Mouse (Mus musculus) neutrophil, adult 59 days (primary cell): ENCODE measurements around the gene Tecpr1. TPM values are rescaled to one million over a fixed set of nuclear protein-coding genes. Genes with fewer than 3 reads are reported as not detected.

ENCODE experiments used
- total RNA-seq, 2 experiments: library from RNA; stranded (reverse); gene quantifications; 1 replicate in 1 of 2; 2 replicates in 1 of 2; pipeline ENCODE4 v1.2.4; 2023

The Tecpr1 gene
- 10 to 100 TPM; 35.8 to 36.8 TPM for total RNA-seq

DNA sequence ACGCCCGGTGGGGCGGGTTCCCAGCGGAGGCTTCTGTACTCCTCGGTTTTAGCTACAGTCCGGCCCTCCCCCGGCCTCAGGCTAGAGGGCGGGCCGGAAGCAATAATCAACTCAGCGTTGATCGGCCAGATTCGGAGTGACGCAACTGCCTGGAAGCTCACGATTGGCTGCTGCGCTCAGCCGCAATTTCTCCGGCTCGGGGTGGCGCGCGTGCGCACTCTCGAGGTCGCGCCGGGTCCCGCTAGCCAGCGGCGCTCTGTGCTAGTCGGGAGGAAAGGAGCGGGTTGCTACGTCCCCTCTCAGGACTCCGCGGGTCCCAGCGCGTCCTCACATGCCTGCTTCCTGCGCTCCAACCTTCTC lies at the start of gene Tecpr1:
Gene Tecpr1, minus strand, starts transcription at position 113 of the 360 bp plus-strand sequence.

DNA sequence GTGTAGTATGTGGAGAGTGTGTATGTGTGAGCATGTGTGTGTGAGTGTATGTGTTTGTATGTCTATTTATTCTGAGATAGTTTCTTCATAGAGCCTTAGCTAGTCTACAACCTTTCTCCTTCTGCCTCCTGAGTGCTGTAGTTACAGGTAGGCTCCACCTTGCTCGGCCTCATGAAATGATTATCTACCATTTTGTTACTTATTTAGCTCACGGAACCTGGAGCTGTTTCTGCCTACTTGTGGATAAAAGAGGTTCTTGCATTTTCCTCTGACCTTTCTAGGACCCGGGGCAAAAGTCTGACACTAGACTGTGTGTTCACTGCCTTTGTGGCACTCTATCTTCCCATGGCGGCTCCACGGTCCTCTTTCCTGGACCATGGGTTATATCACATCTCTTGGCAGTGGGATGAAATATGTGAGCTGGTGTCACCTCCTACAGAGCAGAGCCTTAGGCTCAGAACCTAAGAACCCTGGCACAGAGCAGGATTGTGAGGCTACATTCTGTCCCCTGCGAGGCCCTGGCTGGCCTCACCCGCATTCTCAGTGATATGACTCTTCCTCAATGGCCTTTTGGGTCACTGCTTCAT lies 20.6 kb upstream of the Tecpr1 start, which contains the start of gene Bri3:
Gene Bri3, plus strand, starts transcription at position 537 of the 587 bp plus-strand sequence.

DNA sequence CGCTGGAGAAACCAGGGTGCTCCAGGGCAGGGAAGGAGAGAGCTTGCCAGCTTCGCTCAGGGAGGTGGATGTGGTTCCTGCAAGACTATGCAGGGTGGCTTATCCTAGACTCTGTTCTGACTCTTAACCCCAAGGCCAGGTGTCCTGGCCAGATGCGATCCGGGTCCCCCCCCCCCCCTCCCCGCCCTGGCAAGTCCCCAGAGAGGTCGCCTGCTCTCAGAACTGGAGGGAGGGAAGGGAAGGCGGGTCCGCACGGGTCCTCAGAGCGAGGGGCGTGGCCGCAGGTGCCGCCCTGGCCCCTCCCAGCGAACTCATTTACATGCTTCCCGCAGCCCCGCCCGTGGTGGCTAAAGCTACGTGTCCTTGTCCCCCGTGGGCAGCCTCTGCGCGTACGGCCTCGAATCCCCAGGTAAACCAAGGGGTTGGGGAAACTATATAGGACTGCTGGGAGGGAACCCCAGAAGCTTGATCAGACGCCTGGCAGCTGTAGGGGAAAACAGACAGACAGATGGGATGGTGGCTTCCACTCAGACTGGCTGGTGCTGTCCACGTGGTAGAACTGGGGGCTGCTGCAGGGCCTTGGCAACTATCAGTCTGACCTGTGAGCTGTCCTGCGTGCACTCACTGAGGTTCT lies 33.3 kb downstream of the Tecpr1 start, which contains the start of gene Bhlha15:
Gene Bhlha15, plus strand, starts transcription at position 337 of the 634 bp plus-strand sequence.

Other genes with a start within 250 kb of the Tecpr1 start
- gene Ccz1, start 208.7 kb downstream of the Tecpr1 start, total RNA-seq, result 10 to 100 TPM; 44.6 to 52.1 TPM
- not detected for gene Ocm, start 196.9 kb downstream of the Tecpr1 start, total RNA-seq
- 10 to 100 TPM; 63.6 to 67.2 TPM for gene Lmtk2, start 123.2 kb downstream of the Tecpr1 start, total RNA-seq
- 1 to 10 TPM in 1 of 2 experiments, under 1 TPM in 1; 0.66 to 2.0 TPM for gene Bhlha15, start 33.3 kb downstream of the Tecpr1 start, total RNA-seq
- gene Bri3, start 20.8 kb upstream of the Tecpr1 start, total RNA-seq, result 10 to 100 TPM; 65.0 to 86.7 TPM
- gene Baiap2l1, start 134.5 kb upstream of the Tecpr1 start, total RNA-seq, result not detected